Mouse (Mus musculus) gonadal fat pad, adult 2 months (tissue): ENCODE measurements around the gene P3h1. TPM values are rescaled to one million over a fixed set of nuclear protein-coding genes. Genes with fewer than 3 reads are reported as not detected.

Source experiments
- DNase-seq: peaks from one replicate; pipeline ENCODE4 v3.0.0-alpha.2; 2012; ENCODE audit warnings: low read depth
- polyA plus RNA-seq: library from polyadenylated mRNA; depleted of rRNA; stranded (reverse); fragments of >200 nt; gene quantifications from 2 replicates; pipeline ENCODE4 v1.2.3, GENCODE M21; 2012

The P3h1 gene
- polyA plus RNA-seq, 1 experiment: 26.6 TPM

DNA sequence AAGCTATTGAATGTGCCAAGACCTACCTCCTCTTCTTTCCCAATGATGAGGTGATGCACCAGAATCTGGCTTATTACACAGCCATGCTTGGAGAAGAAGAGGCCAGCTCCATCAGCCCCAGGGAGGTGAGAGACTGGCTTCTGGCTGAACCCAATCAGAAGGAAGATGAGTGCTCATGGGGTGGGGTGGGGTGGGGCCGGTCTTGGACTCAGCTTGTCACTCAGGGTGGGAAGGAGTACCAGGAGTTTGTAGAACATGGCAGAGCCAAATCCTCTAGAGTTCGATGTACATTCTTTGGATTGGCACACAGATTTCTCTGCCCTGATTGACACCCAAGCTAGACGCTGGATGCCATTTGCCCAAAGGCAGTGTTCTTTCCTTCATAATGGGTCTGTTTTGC is 5.9 kb downstream of the P3h1 start:
- DNase-seq: no peak

DNA sequence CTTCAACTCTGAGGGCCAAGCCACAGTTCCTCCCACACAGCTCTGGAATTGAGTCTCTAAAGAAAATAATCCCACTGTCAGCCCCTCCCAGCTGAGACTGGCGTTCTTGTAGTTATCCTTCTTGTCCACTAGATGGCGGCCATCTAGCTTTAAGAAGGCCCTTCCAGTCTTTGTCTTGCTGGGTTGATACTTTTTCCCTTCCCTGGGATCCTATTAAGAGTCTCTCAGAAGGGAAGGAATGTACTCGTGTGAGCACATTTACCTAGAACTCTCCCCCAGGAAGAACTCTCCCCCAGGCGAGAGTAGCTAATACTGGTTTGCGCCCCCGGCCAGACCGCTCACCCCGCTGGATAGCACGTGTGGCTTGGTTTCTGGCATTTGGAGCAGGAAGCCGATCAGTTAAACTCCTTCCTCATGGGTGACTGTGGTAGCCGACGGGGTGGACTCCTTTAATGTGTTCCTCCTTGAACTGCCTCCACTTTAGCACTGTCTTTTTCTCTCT is 6.5 kb downstream of the P3h1 start:
- no peak for DNase-seq

GRCm38 (mm10) chr4:119241664-119242063 is 8.9 kb downstream of the P3h1 start:
- DNase-seq: no peak

GRCm38 (mm10) chr4:119242571-119242970 is 9.9 kb downstream of the P3h1 start:
- no peak for DNase-seq

GRCm38 (mm10) chr4:119244468-119245240 is 11.9 kb downstream of the P3h1 start:
- DNase-seq: no peak

GRCm38 (mm10) chr4:119245556-119245955 is 12.8 kb downstream of the P3h1 start:
- DNase-seq: peak; percentile 71

- no peak for DNase-seq
Measured at GRCm38 (mm10) chr4:119245961-119246360, 13.2 kb downstream of the P3h1 start.

- no peak for DNase-seq
Measured at GRCm38 (mm10) chr4:119246688-119247225, 14.0 kb downstream of the P3h1 start.

- DNase-seq: no peak
Measured at GRCm38 (mm10) chr4:119247462-119248235, 14.9 kb downstream of the P3h1 start.

DNA sequence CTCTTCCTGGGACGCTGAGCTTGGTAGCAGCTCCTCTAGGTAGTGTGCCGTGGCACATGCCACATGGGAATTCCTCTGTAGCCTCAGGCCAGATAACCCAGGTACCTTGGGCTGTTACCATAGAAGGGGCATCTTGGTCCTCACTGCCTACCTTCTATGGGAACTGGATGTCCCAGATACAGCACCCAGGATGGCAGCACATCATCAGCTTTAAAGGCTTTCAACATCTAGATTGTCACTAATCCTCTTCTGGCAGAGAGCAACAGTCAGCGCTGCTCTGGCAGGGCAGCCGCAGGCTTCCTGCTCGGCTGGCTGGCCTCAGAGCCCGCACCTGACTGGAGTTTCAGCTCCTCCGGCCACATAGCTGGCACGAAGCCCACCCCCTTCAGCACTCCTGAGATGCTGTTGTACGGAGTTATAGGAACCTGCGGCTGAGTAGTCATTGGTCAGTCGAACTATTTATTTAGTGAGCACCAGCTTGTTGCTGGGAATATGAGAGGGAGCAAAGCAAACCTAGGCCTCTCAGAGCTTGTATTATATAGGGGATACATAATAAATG is 15.8 kb downstream of the P3h1 start:
- DNase-seq: peak; percentile 46

GRCm38 (mm10) chr4:119252025-119252808 is 19.5 kb downstream of the P3h1 start:
- no peak for DNase-seq

- no peak for DNase-seq
Measured at GRCm38 (mm10) chr4:119254012-119254618, 21.4 kb downstream of the P3h1 start.

GRCm38 (mm10) chr4:119255351-119255750 is 22.6 kb downstream of the P3h1 start, which contains the start of gene Cldn19:
Gene Cldn19, plus strand, starts transcription at chr4:119255414.
- no peak for DNase-seq

GRCm38 (mm10) chr4:119257083-119257482 is 24.4 kb downstream of the P3h1 start:
- no peak for DNase-seq

GRCm38 (mm10) chr4:119259344-119260254 is 26.9 kb downstream of the P3h1 start:
- no peak for DNase-seq

DNA sequence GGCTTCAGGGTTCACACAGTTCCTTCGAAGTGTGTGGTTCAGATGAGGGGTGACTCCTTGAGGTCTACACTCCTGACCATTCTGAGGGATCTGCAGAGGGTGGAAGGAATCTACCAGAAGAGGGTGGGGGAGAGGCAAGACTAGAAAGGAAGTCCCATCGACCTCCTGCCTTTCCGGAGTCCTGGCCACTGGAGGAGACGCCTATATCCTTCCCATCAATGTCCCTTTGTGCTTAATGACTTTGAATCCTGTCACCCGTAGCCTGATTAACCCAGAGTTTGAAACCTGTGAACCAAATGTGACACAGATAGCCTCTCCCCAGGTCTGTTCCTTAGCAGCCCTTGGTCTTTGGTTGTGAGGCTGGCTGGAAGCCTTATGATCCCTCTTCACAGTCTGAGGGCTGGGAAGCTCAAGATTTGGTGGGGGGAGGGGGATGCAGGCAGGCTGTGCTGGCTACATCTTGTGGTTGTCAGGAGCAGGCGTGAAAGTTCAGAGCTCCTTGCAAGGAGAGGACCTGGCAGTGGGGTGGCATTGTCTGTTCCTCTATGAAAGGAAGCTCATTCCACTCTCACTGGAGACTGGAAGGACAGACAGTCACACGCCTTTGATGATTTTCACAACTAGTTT is 28.5 kb downstream of the P3h1 start:
- DNase-seq: no peak

DNA sequence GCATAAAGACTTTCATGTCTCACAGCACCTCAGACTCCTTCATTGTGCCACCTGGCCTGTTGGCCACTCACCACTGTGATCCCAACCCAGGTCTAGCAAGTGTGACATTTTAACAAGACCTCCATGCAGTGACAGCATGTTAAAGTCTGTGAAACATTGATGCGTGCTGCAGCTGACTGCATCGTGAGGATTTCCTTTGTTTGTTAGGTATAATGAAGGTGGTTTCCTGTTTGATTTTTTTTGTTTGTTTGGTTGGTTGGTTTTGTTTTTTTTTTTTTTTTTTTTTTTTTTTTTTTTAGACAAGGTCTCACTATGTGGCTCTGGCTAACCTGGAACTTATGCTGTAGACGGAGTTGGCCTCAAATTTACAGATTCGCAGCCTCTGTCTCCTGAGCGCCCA is 29.8 kb downstream of the P3h1 start:
- DNase-seq: no peak

GRCm38 (mm10) chr4:119263459-119263858 is 30.7 kb downstream of the P3h1 start:
- no peak for DNase-seq

DNA sequence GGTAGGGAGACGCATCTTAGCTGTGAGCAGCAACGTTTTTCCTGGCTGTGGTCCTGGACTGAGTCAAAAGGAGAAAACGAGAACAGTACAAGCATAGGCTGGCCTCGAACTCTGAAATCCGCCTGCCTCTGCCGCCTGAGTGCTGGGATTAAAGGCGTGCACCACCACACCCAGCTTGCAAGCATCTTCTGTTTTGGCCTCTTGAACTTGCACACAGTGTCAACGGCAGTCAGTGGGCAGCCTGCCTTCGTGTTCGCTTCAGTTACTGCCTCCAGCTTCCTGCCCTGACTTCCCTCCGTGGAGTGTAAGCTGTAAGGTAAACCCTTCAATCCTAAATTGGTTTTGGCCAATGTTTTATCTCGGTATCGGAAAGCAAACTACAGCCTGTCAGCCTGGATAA is 33.9 kb downstream of the P3h1 start:
- no peak for DNase-seq
